Mouse (Mus musculus) testis, adult 2 months (tissue): ENCODE measurements around the gene Gpx8. TPM values are rescaled to one million over a fixed set of nuclear protein-coding genes. Genes with fewer than 3 reads are reported as not detected.
A peak's percentile ranks its signal among the peaks of the same experiment; 100 is the strongest.
"Not testable (repeated sequence)": the region's sequence is repeated elsewhere in the genome, so short reads cannot be mapped to it uniquely, and the experiment has no call there.

Experiments
- H3K27ac ChIP-seq: fragments of 200-500 bp; 2 replicates; pipeline ENCODE4 v1.5.1; 2012; ENCODE audit warnings: low read depth, low read length; ENCODE audit not compliant: control insufficient read depth, insufficient read depth
- H3K27me3 ChIP-seq: fragments of 200-500 bp; 2 replicates; pipeline ENCODE4 v1.6.1; 2012; ENCODE audit warnings: mild to moderate bottlenecking, low read length, moderate library complexity; ENCODE audit not compliant: control insufficient read depth, insufficient read depth
- H3K36me3 ChIP-seq: fragments of 200-500 bp; 2 replicates; pipeline ENCODE4 v1.6.1; 2012; ENCODE audit warnings: mild to moderate bottlenecking, low read length; ENCODE audit not compliant: control insufficient read depth, insufficient read depth
- H3K4me1 ChIP-seq: fragments of 200-500 bp; 2 replicates; pipeline ENCODE4 v1.6.1; 2012; ENCODE audit warnings: low read length; ENCODE audit not compliant: control insufficient read depth, insufficient read depth
- H3K4me3 ChIP-seq: fragments of 200-500 bp; 2 replicates; pipeline ENCODE4 v1.5.1; 2012; ENCODE audit warnings: low read depth, mild to moderate bottlenecking, low read length, moderate library complexity, mixed read lengths; ENCODE audit not compliant: control insufficient read depth
- CTCF ChIP-seq: fragments of 200-500 bp; IDR thresholded peaks from 2 replicates; pipeline ENCODE4 v1.5.1; 2012; ENCODE audit warnings: low read depth, mild to moderate bottlenecking, inconsistent platforms, low read length, moderate library complexity; ENCODE audit not compliant: control insufficient read depth, insufficient read depth, insufficient replicate concordance
- POLR2A ChIP-seq: fragments of 200-500 bp; IDR thresholded peaks from 2 replicates; pipeline ENCODE4 v1.6.1; 2012; ENCODE audit warnings: low read depth, mild to moderate bottlenecking, inconsistent platforms, low read length, moderate library complexity; ENCODE audit not compliant: control insufficient read depth
- polyA plus RNA-seq: library from polyadenylated mRNA; depleted of rRNA; stranded (reverse); fragments of >200 nt; gene quantifications from 2 replicates; pipeline ENCODE4 v1.2.3, GENCODE M21; 2012

Gpx8 gene
- polyA plus RNA-seq, 1 experiment: 0.69 TPM

GRCm38 (mm10) chr13:113022467-113022866 is 23.7 kb downstream of the Gpx8 start:
- no peak overlapping the region for H3K4me3 ChIP-seq
- no peaks in the 10 kb centered on the region for H3K27me3 ChIP-seq
- no peaks in the 10 kb centered on the region for H3K4me1 ChIP-seq
- no peak overlapping the region for H3K27ac ChIP-seq
- TF ChIP-seq CTCF: no peak
- no peak for TF ChIP-seq POLR2A
- H3K36me3 ChIP-seq: no peaks in the 10 kb centered on the region

- no peaks in the 10 kb centered on the region for H3K27me3 ChIP-seq
- TF ChIP-seq POLR2A (no peak), CTCF (no peak)
- H3K36me3 ChIP-seq: no peaks in the 10 kb centered on the region
- H3K4me3 ChIP-seq: no peak overlapping the region
- H3K27ac ChIP-seq: no peak overlapping the region
- no peaks in the 10 kb centered on the region for H3K4me1 ChIP-seq
These were observed 24.7 kb downstream of the Gpx8 start for GRCm38 (mm10) chr13:113021521-113021920.

GRCm38 (mm10) chr13:113013174-113013953 is 32.8 kb downstream of the Gpx8 start:
- H3K36me3 ChIP-seq, H3K27ac ChIP-seq, H3K4me3 ChIP-seq, H3K27me3 ChIP-seq, H3K4me1 ChIP-seq: not testable (repeated sequence)

- Histone ChIP-seq H3K36me3 (no peaks in the 10 kb centered on the region), H3K27me3 (no peaks in the 10 kb centered on the region), H3K27ac (no peak overlapping the region), H3K4me1 (peaks cover 5% of the 10 kb centered on the region), H3K4me3 (no peak overlapping the region)
- TF ChIP-seq POLR2A (no peak), CTCF (no peak)
These were observed 33.5 kb downstream of the Gpx8 start for GRCm38 (mm10) chr13:113012683-113013082.

- Histone ChIP-seq H3K36me3 (no peaks in the 10 kb centered on the region), H3K4me3 (no peak overlapping the region), H3K27ac (no peak overlapping the region), H3K4me1 (peaks cover 9% of the 10 kb centered on the region), H3K27me3 (no peaks in the 10 kb centered on the region)
- TF ChIP-seq CTCF (no peak), POLR2A (no peak)
These were observed 45.5 kb downstream of the Gpx8 start for GRCm38 (mm10) chr13:113000576-113001318.

GRCm38 (mm10) chr13:113000090-113000489 is 46.1 kb downstream of the Gpx8 start:
- Histone ChIP-seq H3K36me3 (no peaks in the 10 kb centered on the region), H3K4me1 (peaks cover 9% of the 10 kb centered on the region), H3K27ac (no peak overlapping the region), H3K27me3 (no peaks in the 10 kb centered on the region), H3K4me3 (no peak overlapping the region)
- TF ChIP-seq CTCF: no peak
- TF ChIP-seq POLR2A: no peak

GRCm38 (mm10) chr13:112998427-112999201 is 47.6 kb downstream of the Gpx8 start:
- TF ChIP-seq POLR2A: no peak
- no peak for TF ChIP-seq CTCF
- Histone ChIP-seq H3K27ac (no peak overlapping the region), H3K4me3 (peak overlapping the region; percentile 25), H3K4me1 (peaks cover 21% of the 10 kb centered on the region), H3K36me3 (no peaks in the 10 kb centered on the region), H3K27me3 (no peaks in the 10 kb centered on the region)
